Mouse (Mus musculus) adrenal gland, adult (tissue): ENCODE measurements around the gene Exoc4.

ENCODE experiments used
- DNase-seq, 2 experiments: peaks; one replicate each; pipeline ENCODE4 v3.0.0; 2022 to 2023; ENCODE audit warnings: low spot score in 1 of 2; ENCODE audit not compliant: inconsistent age in 2 of 2

Exoc4 gene

DNA sequence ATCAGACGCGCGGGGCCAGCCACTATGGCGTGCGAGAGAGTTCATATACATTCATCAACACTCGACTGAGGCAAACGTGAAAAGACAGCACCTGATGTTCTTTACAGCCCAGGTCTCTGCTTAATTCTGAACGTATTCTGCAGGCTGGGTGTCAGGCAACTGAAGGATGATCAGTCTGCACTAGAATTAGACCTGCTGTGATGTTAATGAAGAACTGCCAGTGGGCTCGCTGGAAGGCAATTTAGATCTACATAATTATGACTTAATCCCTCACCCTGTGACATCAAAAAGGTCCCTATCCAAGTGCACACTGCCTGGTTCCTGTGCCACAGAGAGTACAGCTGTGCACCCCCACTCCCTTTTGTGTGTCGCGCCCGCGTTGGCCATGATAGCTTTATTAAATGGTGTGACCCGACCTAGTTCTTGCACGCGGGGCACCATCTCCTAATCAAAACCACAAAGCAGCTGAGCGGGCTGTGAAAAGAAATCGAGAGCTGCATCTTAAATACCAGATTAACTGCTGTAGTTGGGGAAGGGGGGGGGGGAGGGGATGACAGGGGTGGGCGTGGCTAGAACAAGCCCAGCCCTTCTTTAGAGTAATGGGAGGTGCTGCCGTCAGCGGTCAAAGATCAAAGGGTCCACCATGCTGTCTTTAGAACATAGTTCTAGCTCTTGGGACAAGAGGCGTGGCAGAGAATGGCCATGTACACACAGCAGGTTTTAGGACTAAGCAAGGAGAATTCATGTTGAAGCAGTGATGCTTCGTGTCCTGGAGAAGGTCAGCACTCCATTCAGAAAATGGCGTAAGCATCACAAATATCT lies 743.5 kb downstream of the Exoc4 start:
- no peak for DNase-seq

- DNase-seq: no peak
These were observed 745.0 kb downstream of the Exoc4 start for GRCm38 (mm10) chr6:33993842-33994241.

DNA sequence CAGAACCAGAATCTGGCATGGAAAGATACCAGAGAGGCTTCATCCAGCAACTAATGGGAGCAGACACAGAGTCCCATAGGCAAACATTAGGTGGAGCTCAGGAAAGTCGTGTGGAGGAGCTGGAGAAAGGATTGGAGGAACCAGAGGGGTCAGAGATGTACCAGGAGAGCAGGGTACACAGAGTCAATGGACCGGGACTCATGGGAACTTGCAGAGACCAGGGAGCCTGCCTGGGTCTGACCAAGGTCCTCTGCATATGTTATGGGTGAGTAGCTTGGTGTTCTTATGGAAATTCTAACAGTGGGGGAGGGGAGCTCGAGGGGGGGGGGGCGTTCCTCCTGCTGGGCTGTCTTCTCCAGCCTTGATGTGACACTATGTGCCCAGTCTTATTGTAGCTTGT lies 749.7 kb downstream of the Exoc4 start:
- DNase-seq: no peak

- DNase-seq: no peak
These were observed 750.6 kb downstream of the Exoc4 start for GRCm38 (mm10) chr6:33999530-33999929.

DNA sequence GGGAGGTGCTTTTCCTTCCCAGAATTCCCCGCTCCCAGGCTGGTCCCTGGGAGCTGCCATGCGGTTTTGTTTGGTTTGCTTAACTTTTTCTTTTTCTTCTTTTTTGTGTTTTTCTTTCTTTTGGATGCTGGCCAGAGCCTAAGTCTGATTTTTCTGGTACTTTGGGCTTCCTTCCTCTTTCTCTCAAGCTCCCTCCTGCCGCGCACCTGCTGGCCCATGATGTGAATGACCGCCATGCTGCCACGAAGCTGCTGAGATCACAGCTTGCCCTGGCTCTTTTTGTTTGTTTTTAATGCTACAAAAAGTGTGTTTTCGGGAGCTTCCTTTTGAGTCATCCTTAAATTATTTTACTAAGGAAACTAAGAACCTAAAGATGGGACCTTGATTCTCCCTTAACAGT lies 751.8 kb downstream of the Exoc4 start:
- no peak for DNase-seq

DNA sequence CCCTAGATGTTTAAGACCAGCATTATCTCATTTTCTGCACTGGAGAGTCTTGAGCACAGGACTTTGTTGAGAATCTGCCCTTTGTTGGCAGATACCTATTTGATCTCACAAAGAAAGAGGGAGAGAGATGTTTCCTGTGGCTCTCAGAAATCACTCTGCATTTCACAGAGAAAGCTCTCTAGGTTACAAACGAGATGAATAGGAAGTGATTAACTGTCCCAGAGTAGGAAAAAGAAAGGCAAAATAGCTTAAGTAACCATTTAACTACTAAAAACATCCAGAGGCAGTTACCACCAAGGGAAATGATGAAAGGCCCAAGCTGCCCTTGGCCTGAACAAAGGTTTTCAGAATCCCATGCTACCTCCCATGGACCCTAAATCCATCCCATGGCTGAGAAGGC lies 754.1 kb downstream of the Exoc4 start:
- DNase-seq: no peak

GRCm38 (mm10) chr6:34013469-34013868 lies 764.6 kb downstream of the Exoc4 start:
- no peak for DNase-seq
